Mouse (Mus musculus) myocyte (in vitro differentiated cells): Measurements from ENCODE around the gene Zfp428.

Experiments
- CEBPB ChIP-seq: IDR thresholded peaks from 2 replicates; pipeline ENCODE4 v1.6.1; 2011; ENCODE audit warnings: mild to moderate bottlenecking, moderate library complexity; ENCODE audit not compliant: poor library complexity, insufficient read depth, severe bottlenecking
- E2F4 ChIP-seq: IDR thresholded peaks from one replicate; pipeline ENCODE4 v1.6.1; 2011; ENCODE audit warnings: mild to moderate bottlenecking, control low read depth, moderate library complexity; ENCODE audit not compliant: insufficient read depth
- MAX ChIP-seq: IDR thresholded peaks from one replicate; pipeline ENCODE4 v1.6.1; 2011; ENCODE audit warnings: low read depth, mild to moderate bottlenecking, control low read depth
- MYOD1 ChIP-seq, 3 experiments: IDR thresholded peaks; one replicate each; pipeline ENCODE4 v1.6.1; 2011; ENCODE audit warnings: control low read depth in 2 of 3, low read depth in 2 of 3, mild to moderate bottlenecking in 2 of 3, moderate library complexity in 1 of 3; ENCODE audit not compliant: insufficient read length in 2 of 3, control insufficient read depth in 1 of 3
- MYOG ChIP-seq, 3 experiments: IDR thresholded peaks; one replicate each; pipeline ENCODE4 v1.6.1; 2011; ENCODE audit warnings: control low read depth in 2 of 3, low read depth in 2 of 3, mild to moderate bottlenecking in 2 of 3; ENCODE audit not compliant: insufficient read length in 2 of 3, control insufficient read depth in 1 of 3, insufficient read depth in 1 of 3
- POLR2A ChIP-seq: IDR thresholded peaks from one replicate; pipeline ENCODE4 v1.6.1; 2011; ENCODE audit warnings: low read depth, mild to moderate bottlenecking, control low read depth, moderate library complexity; ENCODE audit not compliant: insufficient read length
- POLR2AphosphoS2 ChIP-seq: IDR thresholded peaks from one replicate; pipeline ENCODE4 v1.6.1; 2011; ENCODE audit warnings: low read depth, control low read depth; ENCODE audit not compliant: insufficient read length
- REST ChIP-seq: IDR thresholded peaks from one replicate; pipeline ENCODE4 v1.6.1; 2011; ENCODE audit warnings: mild to moderate bottlenecking, control low read depth, moderate library complexity; ENCODE audit not compliant: insufficient read depth, insufficient read length
- SRF ChIP-seq: IDR thresholded peaks from one replicate; pipeline ENCODE4 v1.6.1; 2011; ENCODE audit warnings: low read depth; ENCODE audit not compliant: control insufficient read depth, insufficient read length
- USF1 ChIP-seq: IDR thresholded peaks from one replicate; pipeline ENCODE4 v1.6.1; 2011; ENCODE audit warnings: low read depth, mild to moderate bottlenecking, control low read depth, moderate library complexity

GRCm38 (mm10) chr7:24524978-24525377 lies 18.2 kb downstream of the Zfp428 start:
- TF ChIP-seq POLR2A (no peak), REST (no peak), E2F4 (no peak), SRF (no peak), MAX (no peak), POLR2AphosphoS2 (no peak), CEBPB (no peak), MYOD1 (IDR thresholded peaks at IDR 0.05; ENCODE audit: control insufficient read depth in 1 of 3, insufficient read length in 2 of 3, low read depth in 2 of 3) (no peak), USF1 (no peak), MYOG (IDR thresholded peaks at IDR 0.05; ENCODE audit: control insufficient read depth in 1 of 3, insufficient read depth in 1 of 3, insufficient read length in 2 of 3, low read depth in 2 of 3) (no peak)
